Mouse (Mus musculus): ENCODE data around the gene Bbs1. TPM values are rescaled to one million over a fixed set of nuclear protein-coding genes. Genes with fewer than 3 reads are reported as not detected.

Bbs1 gene
- polyA plus RNA-seq (2014; fragmentation: Illumina TruSeq; extraction: RNeasy Lipid Tissue Mini Kit (QIAGEN cat#74804); ENCODE audit: low read depth, low replicate concordance), result 6.8 TPM

DNA sequence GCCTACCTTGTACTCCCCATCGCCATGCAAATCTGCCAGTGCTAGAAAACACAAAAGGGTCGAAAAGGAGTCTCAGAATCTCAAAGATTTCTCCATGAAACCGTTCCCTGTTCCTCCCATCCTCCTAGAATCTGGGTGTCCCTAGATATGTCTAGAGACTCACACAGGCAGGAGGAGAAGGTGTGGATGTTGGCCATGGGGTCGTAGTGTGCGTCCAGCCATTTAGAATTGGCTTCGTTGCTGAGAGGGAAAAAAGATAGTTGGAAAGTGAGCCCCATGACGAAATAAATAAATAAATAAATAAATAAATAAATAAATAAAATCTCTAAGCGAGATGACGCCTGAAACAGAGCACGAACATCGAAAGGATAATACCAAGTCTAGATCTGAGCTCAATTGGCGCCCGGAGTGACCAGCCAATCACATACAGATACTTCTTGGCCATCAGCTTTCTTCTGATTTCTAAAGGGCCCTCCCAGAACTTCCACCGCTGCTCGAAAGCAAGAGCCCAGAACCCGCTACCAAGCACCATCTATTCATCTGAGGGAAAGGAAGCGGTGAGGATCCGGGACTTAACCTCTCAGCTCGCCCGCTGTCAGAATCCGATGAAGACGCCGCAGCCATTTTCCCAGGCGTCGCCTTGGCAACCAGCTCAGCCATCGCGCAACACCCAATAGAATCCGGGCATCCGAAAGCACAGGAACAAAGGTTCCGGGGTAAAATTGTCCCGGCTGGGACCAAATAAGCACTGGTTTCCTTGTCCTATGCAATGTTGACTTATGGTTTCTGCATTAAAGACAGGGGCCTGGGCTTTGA, at the start of gene Bbs1:
TSS of gene Bbs1 (minus strand) at position 650 of the 816 bp plus-strand sequence.

DNA sequence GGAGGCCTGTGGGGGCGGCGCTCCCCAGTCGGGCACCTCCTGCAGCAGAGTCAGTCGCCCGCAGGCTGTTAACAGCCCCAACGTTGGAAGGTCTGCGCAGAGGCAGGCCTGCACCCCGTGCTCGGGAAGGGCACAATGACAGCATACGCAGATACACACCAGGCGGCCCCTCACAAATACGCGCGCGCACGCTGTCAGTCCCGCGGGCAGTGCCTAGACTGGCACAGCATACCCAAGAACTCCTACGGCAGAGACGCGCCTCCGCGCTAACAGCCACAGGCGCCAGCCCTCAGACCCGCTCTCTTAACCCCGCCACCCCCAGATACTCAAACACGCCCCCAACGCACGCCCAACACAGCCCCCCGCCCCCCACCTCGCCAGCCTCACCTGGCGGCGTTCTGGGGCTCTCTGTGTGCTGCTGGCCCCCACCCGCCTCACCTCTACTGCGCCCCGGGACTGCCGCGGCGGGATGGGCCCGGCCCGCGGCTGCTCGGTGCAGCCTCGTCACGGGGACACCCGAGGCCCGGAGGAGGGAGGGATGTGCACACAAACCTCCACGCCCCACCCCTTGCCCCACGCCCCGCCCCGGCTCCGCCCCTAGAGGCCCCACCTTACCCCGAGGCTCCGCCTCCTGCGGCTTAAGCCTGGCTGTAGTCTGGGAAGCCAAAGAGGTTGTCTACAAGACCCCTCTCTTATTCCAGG, 36.3 kb upstream of the Bbs1 start, which contains the start of gene Peli3:
TSS of gene Peli3 (minus strand) at position 577 of the 702 bp plus-strand sequence.

DNA sequence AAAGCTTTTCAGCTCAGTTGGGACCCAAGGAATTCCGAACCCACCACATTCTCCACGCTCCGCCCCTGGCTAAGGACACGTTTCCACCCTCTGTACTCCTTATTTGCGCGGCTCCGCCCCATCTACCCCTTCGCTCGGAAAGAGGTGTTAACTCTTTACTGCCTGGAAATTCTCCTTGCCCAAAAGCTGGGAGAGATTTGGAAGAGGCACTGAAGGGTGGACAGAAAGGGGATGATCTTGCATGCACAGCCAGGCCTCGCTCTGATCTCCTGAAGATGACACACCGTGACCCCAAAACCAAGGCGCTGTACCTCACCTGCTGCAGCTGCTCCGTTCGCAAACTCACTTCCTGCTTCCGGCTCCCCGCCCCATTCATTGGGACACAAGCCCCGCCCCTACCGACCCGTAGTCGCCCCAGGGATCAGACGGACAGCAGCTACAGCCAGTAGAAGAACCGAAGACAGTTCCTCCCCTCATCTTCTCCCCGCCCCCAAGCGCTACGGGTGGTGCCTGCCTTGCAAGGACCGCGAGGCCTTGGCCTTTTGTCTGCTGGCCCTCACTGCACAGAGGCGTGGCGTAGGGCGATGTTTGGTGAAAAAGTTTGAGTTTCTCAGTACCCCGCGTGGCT, 21.6 kb upstream of the Bbs1 start, which contains the start of gene Dpp3:
TSS of gene Dpp3 (minus strand) at position 384 of the 628 bp plus-strand sequence.

DNA sequence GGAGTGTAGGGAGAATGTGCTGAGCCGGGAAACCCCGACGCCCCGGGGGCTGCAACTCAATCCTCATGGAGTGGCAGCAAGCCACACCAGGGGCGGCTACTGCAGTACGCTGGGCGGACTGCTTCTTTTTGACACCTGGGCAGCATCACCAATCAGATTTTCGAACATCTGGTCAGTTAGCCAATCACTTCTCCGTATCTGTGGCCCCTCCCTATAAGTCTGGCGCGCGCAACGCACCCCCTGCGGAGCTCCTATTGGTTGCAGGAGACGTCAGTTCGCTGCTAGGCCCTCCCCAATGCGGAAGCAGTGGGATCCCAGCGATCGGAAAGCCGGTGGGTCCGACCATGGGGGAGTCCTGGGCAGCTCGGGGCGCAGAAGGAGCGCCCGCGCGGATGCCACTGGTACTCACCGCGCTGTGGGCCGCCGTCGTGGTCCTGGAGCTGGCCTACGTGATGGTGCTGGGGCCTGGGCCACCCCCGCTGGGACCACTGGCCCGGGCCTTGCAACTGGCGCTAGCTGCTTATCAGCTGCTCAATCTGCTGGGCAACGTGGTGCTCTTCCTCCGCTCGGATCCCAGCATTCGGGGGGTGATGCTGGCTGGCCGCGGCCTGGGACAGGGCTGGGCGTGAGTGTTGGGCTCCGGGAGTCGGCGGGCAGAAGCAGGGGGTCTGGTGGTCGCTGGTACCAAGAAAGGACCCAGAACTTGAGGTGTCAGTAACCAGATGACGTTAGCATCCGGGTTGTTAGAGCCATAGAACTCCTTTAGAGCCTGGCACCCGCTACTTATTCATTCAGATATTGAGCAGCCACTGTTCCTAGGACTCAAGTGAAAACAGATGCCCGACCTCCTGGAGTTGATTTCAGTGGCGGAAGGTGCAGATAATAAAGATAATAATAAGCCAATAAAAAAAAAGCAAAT, 27.8 kb downstream of the Bbs1 start, which contains the start of gene Zdhhc24:
TSS of gene Zdhhc24 (plus strand) at position 264 of the 919 bp plus-strand sequence.

DNA sequence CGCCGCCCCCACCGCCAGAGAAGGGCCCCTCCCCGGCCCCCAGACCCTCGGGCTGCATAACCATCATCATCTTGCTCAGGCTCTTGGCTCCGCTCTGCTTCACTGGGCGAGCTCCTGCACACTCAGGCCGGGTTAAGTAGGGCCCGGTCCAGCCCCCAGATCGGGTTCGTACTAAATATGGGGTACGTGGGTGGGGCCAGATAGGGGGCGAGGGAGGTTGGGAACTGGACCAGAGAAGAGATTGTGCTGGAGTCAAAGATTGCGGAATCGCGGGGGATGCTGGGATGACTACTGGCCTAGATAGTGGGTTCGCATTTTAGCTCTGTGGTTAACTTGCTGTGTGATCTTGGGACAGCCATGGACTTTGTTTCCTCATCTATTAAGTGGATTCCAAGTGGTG, 28.6 kb downstream of the Bbs1 start, which contains the start of gene Actn3:
TSS of gene Actn3 (minus strand) at position 125 of the 400 bp plus-strand sequence.

DNA sequence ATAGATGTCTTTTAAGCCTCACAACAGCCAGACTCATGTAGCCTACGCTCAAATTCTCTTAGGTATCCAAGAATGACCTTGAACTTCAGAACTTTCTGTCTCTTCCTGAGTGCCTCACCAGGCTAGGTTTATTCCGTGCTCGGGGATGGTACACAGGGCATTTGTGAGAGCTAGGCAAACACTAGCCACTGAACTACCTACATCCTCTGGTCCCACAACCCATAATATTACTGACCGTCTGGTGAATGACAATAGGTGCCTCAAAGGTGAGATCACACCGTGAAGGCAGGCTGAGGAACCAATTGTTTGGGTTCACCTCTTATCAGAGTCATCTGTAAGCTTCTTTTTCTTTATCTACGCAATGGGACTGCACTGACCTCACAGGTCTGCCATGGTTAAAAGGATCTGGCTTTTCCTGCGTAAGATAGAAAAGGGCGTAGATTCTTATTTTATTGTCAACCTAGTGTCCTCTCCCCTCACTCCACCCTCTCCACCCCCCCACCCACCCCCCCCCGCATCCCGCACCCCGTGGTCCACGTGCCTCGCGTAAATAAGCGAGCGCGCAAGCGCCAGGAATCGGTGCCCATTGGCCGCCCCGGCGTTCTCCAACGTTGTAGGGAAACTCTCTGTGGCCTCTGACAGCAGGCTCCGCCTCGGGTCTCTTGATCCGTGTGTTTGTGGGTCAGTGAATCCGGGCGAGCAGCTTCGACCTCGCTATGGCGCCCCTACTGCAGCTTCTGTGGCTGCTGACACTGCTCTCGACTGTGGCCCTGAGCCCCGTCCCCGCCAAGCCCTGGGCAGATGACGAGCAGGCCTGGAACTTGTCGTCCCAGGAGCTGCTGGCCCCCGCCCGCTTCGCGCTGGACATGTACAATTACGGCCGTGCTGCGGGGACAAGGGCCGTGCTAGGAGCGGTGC, 51.6 kb downstream of the Bbs1 start, which contains the start of gene Ctsf:
TSS of gene Ctsf (plus strand) at position 579 of the 918 bp plus-strand sequence.

DNA sequence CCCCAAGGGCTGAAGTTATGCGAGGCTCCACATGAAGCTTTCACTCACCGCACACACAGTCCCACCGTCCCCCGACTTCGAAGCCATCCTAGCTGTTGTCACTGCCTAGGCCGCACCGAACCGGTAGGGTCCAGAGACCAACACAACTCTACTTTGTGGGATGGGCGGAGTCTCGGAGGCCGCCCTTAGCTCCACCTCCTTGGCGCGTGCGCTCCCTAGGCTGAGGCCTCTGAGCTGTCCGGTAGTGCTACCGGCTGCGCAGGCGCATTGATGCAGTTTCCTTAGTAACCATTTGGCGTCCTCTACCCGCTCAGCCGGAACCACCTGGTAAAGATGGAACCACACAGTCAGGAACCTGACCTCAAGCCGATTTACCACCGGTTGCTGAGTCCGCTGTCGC, 67.3 kb downstream of the Bbs1 start, which contains the start of the genes Ccs and Ccdc87:
TSS of gene Ccs (minus strand) at position 184 of the 400 bp plus-strand sequence.
TSS of gene Ccdc87 (plus strand) at position 218 of the 400 bp plus-strand sequence.

Other genes starting within 250 kb of the Bbs1 start
- gene Gm960, start 208.0 kb downstream of the Bbs1 start, polyA plus RNA-seq (2014; fragmentation: Illumina TruSeq; extraction: RNeasy Lipid Tissue Mini Kit (QIAGEN cat#74804); ENCODE audit: low read depth, low replicate concordance), result 0.28 TPM
- 1.0 TPM for gene Sptbn2, start 195.5 kb downstream of the Bbs1 start, polyA plus RNA-seq (2014; fragmentation: Illumina TruSeq; extraction: RNeasy Lipid Tissue Mini Kit (QIAGEN cat#74804); ENCODE audit: low read depth, low replicate concordance)
- gene Rbm4b, start 150.1 kb downstream of the Bbs1 start, polyA plus RNA-seq (2014; fragmentation: Illumina TruSeq; extraction: RNeasy Lipid Tissue Mini Kit (QIAGEN cat#74804); ENCODE audit: low read depth, low replicate concordance), result 14.6 TPM
- 8.5 TPM for gene Rbm4, start 112.7 kb downstream of the Bbs1 start, polyA plus RNA-seq (2014; fragmentation: Illumina TruSeq; extraction: RNeasy Lipid Tissue Mini Kit (QIAGEN cat#74804); ENCODE audit: low read depth, low replicate concordance)
- gene Gm21992, start 95.0 kb downstream of the Bbs1 start, polyA plus RNA-seq (2014; fragmentation: Illumina TruSeq; extraction: RNeasy Lipid Tissue Mini Kit (QIAGEN cat#74804); ENCODE audit: low read depth, low replicate concordance), result 15.8 TPM
- gene Rbm14, start 95.0 kb downstream of the Bbs1 start, polyA plus RNA-seq (2014; fragmentation: Illumina TruSeq; extraction: RNeasy Lipid Tissue Mini Kit (QIAGEN cat#74804); ENCODE audit: low read depth, low replicate concordance), result 5.0 TPM
- gene Ccs, start 67.3 kb downstream of the Bbs1 start, polyA plus RNA-seq (2014; fragmentation: Illumina TruSeq; extraction: RNeasy Lipid Tissue Mini Kit (QIAGEN cat#74804); ENCODE audit: low read depth, low replicate concordance), result 1.3 TPM
- 0.12 TPM for gene Ccdc87, start 67.3 kb downstream of the Bbs1 start, polyA plus RNA-seq (2014; fragmentation: Illumina TruSeq; extraction: RNeasy Lipid Tissue Mini Kit (QIAGEN cat#74804); ENCODE audit: low read depth, low replicate concordance)
- 29.8 TPM for gene Ctsf, start 51.5 kb downstream of the Bbs1 start, polyA plus RNA-seq (2014; fragmentation: Illumina TruSeq; extraction: RNeasy Lipid Tissue Mini Kit (QIAGEN cat#74804); ENCODE audit: low read depth, low replicate concordance)
- not detected for gene Actn3, start 28.7 kb downstream of the Bbs1 start, polyA plus RNA-seq (2014; fragmentation: Illumina TruSeq; extraction: RNeasy Lipid Tissue Mini Kit (QIAGEN cat#74804); ENCODE audit: low read depth, low replicate concordance)
- 18.3 TPM for gene Zdhhc24, start 28.0 kb downstream of the Bbs1 start, polyA plus RNA-seq (2014; fragmentation: Illumina TruSeq; extraction: RNeasy Lipid Tissue Mini Kit (QIAGEN cat#74804); ENCODE audit: low read depth, low replicate concordance)
- 1.1 TPM for gene Dpp3, start 21.7 kb upstream of the Bbs1 start, polyA plus RNA-seq (2014; fragmentation: Illumina TruSeq; extraction: RNeasy Lipid Tissue Mini Kit (QIAGEN cat#74804); ENCODE audit: low read depth, low replicate concordance)
- gene Peli3, start 36.5 kb upstream of the Bbs1 start, polyA plus RNA-seq (2014; fragmentation: Illumina TruSeq; extraction: RNeasy Lipid Tissue Mini Kit (QIAGEN cat#74804); ENCODE audit: low read depth, low replicate concordance), result 0.44 TPM
- gene Mrpl11, start 55.5 kb upstream of the Bbs1 start, polyA plus RNA-seq (2014; fragmentation: Illumina TruSeq; extraction: RNeasy Lipid Tissue Mini Kit (QIAGEN cat#74804); ENCODE audit: low read depth, low replicate concordance), result 20.5 TPM
- gene Npas4, start 83.7 kb upstream of the Bbs1 start, polyA plus RNA-seq (2014; fragmentation: Illumina TruSeq; extraction: RNeasy Lipid Tissue Mini Kit (QIAGEN cat#74804); ENCODE audit: low read depth, low replicate concordance), result not detected
- gene Slc29a2, start 117.2 kb upstream of the Bbs1 start, polyA plus RNA-seq (2014; fragmentation: Illumina TruSeq; extraction: RNeasy Lipid Tissue Mini Kit (QIAGEN cat#74804); ENCODE audit: low read depth, low replicate concordance), result not detected
- 26.8 TPM for gene B4gat1, start 132.2 kb upstream of the Bbs1 start, polyA plus RNA-seq (2014; fragmentation: Illumina TruSeq; extraction: RNeasy Lipid Tissue Mini Kit (QIAGEN cat#74804); ENCODE audit: low read depth, low replicate concordance)
- gene AC124502.3, start 132.3 kb upstream of the Bbs1 start, polyA plus RNA-seq (2014; fragmentation: Illumina TruSeq; extraction: RNeasy Lipid Tissue Mini Kit (QIAGEN cat#74804); ENCODE audit: low read depth, low replicate concordance), result 0.85 TPM
- gene Brms1, start 134.7 kb upstream of the Bbs1 start, polyA plus RNA-seq (2014; fragmentation: Illumina TruSeq; extraction: RNeasy Lipid Tissue Mini Kit (QIAGEN cat#74804); ENCODE audit: low read depth, low replicate concordance), result not detected
- gene Rin1, start 143.9 kb upstream of the Bbs1 start, polyA plus RNA-seq (2014; fragmentation: Illumina TruSeq; extraction: RNeasy Lipid Tissue Mini Kit (QIAGEN cat#74804); ENCODE audit: low read depth, low replicate concordance), result 0.16 TPM
- gene Cd248, start 161.4 kb upstream of the Bbs1 start, polyA plus RNA-seq (2014; fragmentation: Illumina TruSeq; extraction: RNeasy Lipid Tissue Mini Kit (QIAGEN cat#74804); ENCODE audit: low read depth, low replicate concordance), result 0.20 TPM
- gene Tmem151a, start 178.9 kb upstream of the Bbs1 start, polyA plus RNA-seq (2014; fragmentation: Illumina TruSeq; extraction: RNeasy Lipid Tissue Mini Kit (QIAGEN cat#74804); ENCODE audit: low read depth, low replicate concordance), result not detected
- gene Yif1a, start 181.9 kb upstream of the Bbs1 start, polyA plus RNA-seq (2014; fragmentation: Illumina TruSeq; extraction: RNeasy Lipid Tissue Mini Kit (QIAGEN cat#74804); ENCODE audit: low read depth, low replicate concordance), result 28.2 TPM
- not detected for gene Cnih2, start 191.9 kb upstream of the Bbs1 start, polyA plus RNA-seq (2014; fragmentation: Illumina TruSeq; extraction: RNeasy Lipid Tissue Mini Kit (QIAGEN cat#74804); ENCODE audit: low read depth, low replicate concordance)
- gene Rab1b, start 200.4 kb upstream of the Bbs1 start, polyA plus RNA-seq (2014; fragmentation: Illumina TruSeq; extraction: RNeasy Lipid Tissue Mini Kit (QIAGEN cat#74804); ENCODE audit: low read depth, low replicate concordance), result 2.5 TPM
- gene Klc2, start 211.9 kb upstream of the Bbs1 start, polyA plus RNA-seq (2014; fragmentation: Illumina TruSeq; extraction: RNeasy Lipid Tissue Mini Kit (QIAGEN cat#74804); ENCODE audit: low read depth, low replicate concordance), result 1.9 TPM

Measured in kidney, adult 10 weeks (tissue).